In genomic region chr19:4672401-4672800, GRCm38 (mm10) we compare ENCODE assay signal across 14 mouse cellular contexts.
"Had no signal": no experiment of that assay in that cellular context is flagged by ENCODE, and none has a peak within 500 bp of the region (broad histone marks: within the 10 kb centered on the region; RNA-seq: fewer than 3 reads in every experiment).

No protein-coding gene starts in this region.

- H3K27ac ChIP-seq: layer of hippocampus, adult 2 months; limb, embryonic 13.5 days; liver, embryonic 14.5 days; midbrain, embryonic 15.5 days; neural tube, embryonic 13.5 days had no signal

- ATAC-seq: midbrain, embryonic 15.5 days had no signal

- H3K4me1 ChIP-seq: limb, embryonic 13.5 days; megakaryocyte, embryonic 14.5 days; midbrain, embryonic 15.5 days; neural tube, embryonic 13.5 days had no signal

- H3K4me2 ChIP-seq: limb, embryonic 13.5 days; midbrain, embryonic 11.5 days; midbrain, embryonic 15.5 days; neural tube, embryonic 13.5 days had no signal

- H3K36me3 ChIP-seq: limb, embryonic 13.5 days; midbrain, embryonic 15.5 days; neural tube, embryonic 13.5 days had no signal

- H3K27me3 ChIP-seq: limb, embryonic 13.5 days; midbrain, embryonic 15.5 days; neural tube, embryonic 13.5 days had no signal

- H3K9me3 ChIP-seq: limb, embryonic 13.5 days; megakaryocyte, embryonic 14.5 days; midbrain, embryonic 15.5 days; neural tube, embryonic 13.5 days had no signal

- DNase-seq: kidney, adult 8-10 months; kidney, postnatal 25 days; left cerebral cortex, postnatal 4 days; lung, adult 18-20 months; lung, postnatal 4 days; right cerebral cortex, postnatal 25 days; thymus, postnatal 4 days had no signal

- H3K4me3 ChIP-seq: layer of hippocampus, adult 2 months; limb, embryonic 13.5 days; megakaryocyte, embryonic 14.5 days; midbrain, embryonic 15.5 days; neural tube, embryonic 13.5 days had no signal

- H3K9ac ChIP-seq: limb, embryonic 13.5 days; liver, embryonic 14.5 days; midbrain, embryonic 15.5 days; neural tube, embryonic 13.5 days had no signal
